Mouse (Mus musculus) right cerebral cortex, postnatal 14 days (tissue): Measurements from ENCODE around the gene Shld2.
A peak's percentile ranks its signal among the peaks of the same experiment; 100 is the strongest.
"Not testable (repeated sequence)": the region's sequence is repeated elsewhere in the genome, so short reads cannot be mapped to it uniquely, and the experiment has no call there.

Experiments
- DNase-seq: peaks from one replicate; pipeline ENCODE4 v3.0.0; 2022

Gene Shld2

DNA sequence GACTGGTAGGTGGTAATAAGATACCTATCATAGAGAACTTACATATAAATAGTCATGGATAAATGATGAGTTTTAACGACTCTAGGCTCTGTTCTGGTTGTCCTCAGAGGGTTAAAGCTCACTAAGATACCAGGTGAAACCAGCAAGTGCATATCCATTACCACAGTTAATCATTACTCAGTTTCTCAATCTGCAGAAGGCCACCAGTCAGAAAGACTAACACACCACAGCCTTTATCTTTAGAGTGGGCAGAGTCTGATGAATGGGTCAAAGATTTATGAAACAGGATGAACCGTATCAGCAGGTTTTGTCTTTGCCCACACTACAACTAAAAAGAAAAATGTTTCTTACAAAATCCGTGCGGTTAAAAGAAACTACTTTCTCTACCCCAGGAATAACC lies 35.1 kb downstream of the Shld2 start:
- no peak for DNase-seq

GRCm38 (mm10) chr14:34274141-34274540 lies 36.2 kb downstream of the Shld2 start:
- no peak for DNase-seq

DNA sequence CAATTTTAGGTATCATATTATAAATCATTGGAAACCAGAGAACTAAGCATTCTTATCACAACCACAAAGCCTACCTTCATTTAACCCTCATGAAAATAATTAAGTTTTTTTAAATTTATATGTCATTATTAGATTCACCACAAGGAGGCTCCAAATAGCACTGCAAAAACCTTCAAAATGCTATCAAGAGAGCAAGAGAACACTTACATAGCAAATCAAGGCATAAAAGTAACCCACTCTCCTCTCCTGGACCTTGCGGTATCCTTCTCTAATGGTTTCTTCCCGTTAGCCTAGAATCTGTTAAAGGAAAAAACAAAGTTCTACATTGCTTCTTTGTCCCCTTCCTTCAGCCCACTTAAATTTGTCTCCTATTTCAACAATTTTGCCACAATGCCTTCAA lies 37.0 kb downstream of the Shld2 start:
- DNase-seq: no peak

- DNase-seq: no peak
Observed at GRCm38 (mm10) chr14:34268046-34268445, 42.2 kb downstream of the Shld2 start.

DNA sequence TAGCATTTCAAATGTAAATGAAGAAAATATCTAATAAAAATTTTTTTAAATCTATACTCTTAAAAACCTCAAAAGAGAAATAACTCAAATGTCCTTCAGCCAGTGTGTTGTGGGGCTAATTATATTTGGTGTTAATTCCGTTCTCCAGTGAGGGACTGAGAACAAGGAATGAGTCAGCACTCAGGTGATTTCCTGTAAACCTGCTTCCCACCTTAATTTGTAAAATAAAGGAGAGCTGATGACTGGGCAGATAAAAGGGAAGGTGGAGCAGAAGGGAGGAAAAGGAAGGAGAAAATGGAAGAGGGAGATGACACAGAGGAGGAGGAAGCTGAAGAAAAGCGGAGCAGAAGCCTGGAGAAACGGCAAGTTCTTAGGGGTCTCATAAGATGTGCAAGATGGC lies 51.8 kb downstream of the Shld2 start:
- not testable (repeated sequence) for DNase-seq

DNA sequence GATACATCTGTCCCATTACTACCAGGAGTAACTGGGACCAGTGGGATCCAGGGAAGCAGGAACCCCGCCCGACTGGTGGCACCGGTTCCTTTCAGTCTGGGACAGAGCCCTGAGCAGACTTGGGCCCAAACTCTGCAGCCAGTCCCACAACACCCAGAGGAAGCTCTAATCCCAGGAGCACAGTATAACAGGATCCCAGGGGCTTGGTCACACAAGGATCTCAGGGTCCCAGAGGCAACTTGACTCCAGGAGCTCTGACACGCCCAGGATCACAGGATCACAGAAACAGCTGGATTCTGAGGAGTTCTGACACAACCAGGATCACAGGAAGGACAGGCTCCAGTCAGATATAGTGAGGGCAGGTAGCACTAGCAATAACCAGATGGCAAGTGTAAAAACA lies 57.0 kb downstream of the Shld2 start:
- no peak for DNase-seq

GRCm38 (mm10) chr14:34252470-34253145 lies 57.7 kb downstream of the Shld2 start:
- no peak for DNase-seq

- DNase-seq: no peak
Observed at GRCm38 (mm10) chr14:34240676-34241075, 69.6 kb downstream of the Shld2 start.

GRCm38 (mm10) chr14:34240263-34240662 lies 70.0 kb downstream of the Shld2 start:
- DNase-seq: no peak

DNA sequence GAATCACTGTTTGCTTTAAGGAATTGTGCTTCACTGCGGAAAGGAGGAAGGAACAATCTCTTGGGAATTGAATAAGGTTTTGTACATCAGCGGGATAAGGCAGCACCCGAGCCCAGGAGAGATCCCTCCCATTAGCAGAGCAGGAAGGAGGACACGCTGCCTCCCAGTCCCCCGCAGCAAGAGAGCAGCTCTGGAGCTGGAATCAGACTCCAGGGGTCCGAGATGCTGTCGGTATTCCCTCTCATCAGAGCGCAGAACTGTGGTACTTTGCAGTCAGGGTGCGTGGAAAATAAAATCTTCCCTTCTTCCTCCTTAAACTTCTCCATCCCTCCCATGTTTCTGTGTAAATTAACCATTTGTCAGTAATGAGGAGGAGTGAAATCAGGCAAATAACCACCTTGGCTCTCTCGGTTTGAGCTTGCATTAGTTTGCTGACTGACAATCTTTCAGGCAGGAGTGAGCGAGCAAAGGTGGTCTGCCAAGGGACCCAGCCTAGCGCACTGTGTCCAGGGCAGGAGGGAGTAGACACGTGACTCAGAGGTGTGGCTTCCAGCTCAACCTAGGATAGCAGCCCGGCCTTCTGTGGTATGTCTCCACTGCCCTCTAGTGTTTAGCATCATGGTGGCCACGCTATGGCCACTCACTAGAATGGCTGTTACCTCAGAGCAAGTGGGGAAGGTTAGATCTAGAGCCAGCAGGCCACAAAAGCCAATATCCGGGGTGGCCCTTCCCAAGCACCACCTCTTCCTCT lies 75.5 kb downstream of the Shld2 start:
- DNase-seq: peak; percentile 22

- DNase-seq: no peak
Observed at GRCm38 (mm10) chr14:34233846-34234245, 76.4 kb downstream of the Shld2 start.

GRCm38 (mm10) chr14:34232866-34233680 lies 77.2 kb downstream of the Shld2 start:
- no peak for DNase-seq

DNA sequence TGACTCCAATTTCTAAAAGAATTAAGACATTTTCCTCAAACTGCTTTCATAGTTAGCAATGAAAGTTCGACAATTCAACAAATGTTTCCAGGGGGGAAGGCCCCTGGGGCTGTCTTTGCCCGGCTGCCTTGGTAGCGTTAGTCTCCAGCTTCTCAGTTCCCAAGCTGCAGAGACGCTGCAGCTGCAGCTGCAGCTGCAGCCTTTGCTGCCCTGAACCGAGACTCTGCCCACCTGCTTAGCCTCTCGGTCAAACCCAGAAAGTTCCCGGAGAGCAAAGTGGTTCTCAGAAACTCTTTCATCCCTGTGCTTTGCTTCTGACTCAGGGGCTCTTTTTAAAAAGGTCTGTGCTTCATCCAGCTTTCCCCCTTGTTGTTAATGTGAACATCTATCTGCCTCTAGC lies 78.0 kb downstream of the Shld2 start:
- DNase-seq: no peak

- DNase-seq: no peak
Observed at GRCm38 (mm10) chr14:34228830-34229506, 81.3 kb downstream of the Shld2 start.

DNA sequence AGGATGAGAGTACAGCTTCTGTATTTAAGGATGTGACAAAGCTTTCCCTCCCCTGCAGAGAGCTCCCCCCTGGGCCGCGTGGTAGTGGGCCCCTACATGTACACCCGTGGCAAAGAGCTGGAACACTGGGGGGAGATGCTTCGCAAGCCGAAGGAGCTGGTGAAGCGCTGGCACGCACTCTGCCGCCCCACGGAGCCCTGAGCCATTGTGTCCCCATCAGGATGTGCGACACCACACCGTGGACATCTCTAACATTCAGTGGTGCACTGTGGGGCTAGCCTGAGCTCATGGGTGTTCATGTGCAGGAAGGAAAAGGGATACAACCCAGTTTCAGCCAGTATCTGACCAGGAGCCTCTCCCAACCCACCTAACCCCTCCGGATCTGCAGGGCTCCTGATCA lies 82.3 kb downstream of the Shld2 start:
- DNase-seq: no peak

GRCm38 (mm10) chr14:34226566-34226965 lies 83.7 kb downstream of the Shld2 start:
- DNase-seq: no peak

- DNase-seq: no peak
Observed at GRCm38 (mm10) chr14:34225986-34226385, 84.3 kb downstream of the Shld2 start.

DNA sequence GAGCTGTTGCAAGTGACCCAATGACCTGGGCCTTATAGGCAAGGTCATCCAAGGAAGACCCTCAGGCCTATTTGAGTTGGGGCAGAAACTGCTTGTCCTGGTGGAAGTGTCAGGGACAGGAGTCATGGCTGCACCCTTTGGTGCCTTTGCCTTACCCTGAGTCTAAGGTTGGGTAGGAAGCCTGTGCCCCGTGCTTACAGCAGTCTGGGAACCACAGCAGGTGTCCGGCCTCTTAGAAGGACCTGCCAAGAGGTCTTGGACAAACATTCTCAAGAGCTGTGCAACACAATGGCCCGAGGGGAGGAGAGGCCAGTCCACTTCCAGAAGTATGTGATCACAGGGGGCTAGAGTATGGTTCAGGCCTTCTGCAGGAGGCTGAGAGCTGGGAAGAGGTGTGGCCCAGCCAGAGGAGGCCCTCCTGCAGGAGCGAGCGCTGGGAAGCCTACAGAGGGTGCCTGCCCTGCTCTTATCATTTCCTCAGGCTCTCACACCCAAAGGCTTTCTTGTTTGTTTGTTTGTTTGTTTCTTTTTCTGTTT lies 86.9 kb downstream of the Shld2 start:
- DNase-seq: no peak

DNA sequence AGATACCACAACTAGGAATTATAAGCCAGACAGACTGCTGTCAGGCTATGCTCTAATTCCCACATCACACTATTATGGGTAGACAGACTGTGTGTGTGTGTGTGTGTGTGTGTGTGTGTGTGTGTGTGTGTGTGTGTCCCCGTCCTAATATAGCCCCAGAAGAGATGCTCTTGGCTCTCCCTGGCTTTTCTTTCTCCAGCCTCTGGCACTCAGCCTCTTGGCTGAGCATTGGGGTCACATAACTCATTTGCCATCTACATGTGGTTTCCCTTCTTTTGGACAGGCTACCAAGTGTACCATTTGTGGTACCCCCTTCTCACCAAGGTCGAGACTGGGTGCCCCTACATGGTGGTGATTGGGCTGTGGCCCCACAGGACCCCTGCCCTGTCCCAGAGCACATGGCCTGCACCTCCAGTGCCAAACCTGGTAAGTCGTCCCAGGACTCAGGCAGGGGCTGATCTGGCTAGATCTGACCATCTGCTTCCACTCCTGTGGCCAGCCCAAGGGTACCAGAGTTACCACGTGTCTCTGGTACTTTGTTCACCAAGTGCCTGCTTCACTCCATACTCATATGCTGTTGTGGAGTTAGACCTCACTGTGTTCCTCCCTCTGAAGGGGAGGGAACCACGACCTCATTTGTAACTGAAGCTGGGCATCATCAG lies 88.7 kb downstream of the Shld2 start:
- DNase-seq: no peak

- DNase-seq: no peak
Observed at GRCm38 (mm10) chr14:34220426-34220825, 89.9 kb downstream of the Shld2 start.

DNA sequence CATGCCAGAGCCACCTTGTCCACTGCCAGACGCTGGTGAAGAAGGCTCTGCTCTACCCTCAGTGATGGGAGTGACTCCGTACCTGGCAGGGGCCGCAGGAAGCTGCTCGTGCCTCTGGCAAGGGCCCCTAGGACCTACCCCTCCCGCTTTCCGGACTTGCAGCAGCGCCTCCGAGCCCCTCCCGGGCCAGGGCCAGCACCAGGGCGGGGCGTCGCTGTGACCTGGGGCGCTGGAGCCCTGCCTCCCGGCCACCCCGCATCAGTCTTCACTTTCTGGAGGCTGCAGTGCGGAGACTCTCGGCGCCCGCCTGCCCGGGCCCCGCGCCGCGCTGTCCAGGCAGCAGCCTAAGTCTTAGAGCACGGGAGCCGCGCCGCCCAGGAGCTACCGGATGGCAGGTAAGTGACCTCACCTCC lies 90.5 kb downstream of the Shld2 start:
- no peak for DNase-seq

- DNase-seq: no peak
Observed at GRCm38 (mm10) chr14:34219295-34219694, 91.0 kb downstream of the Shld2 start, which contains the start of gene Syt15. Gene Syt15 (plus strand): TSS chr14:34219595.
